Mouse (Mus musculus) left cerebral cortex, postnatal 4 days (tissue): ENCODE results near the gene Capn1. TPM values are rescaled to one million over a fixed set of nuclear protein-coding genes. Genes with fewer than 3 reads are reported as not detected.
A peak's percentile ranks its signal among the peaks of the same experiment; 100 is the strongest.

Source experiments
- DNase-seq: peaks from one replicate; pipeline ENCODE4 v3.0.0-alpha.2; 2022
- intact Hi-C: fragments of 180-260 bp; cut with DNase I; formaldehyde crosslinking; loops from one replicate; pipeline ENCODE4 v1.15.1; 2025
- total RNA-seq, 2 experiments: library from RNA; stranded (reverse); gene quantifications; 2 replicates each; pipeline ENCODE4 v1.2.3; 2021

Capn1 gene
- total RNA-seq, 2 experiments from 2014 or later: 12.1 to 14.2 TPM

DNA sequence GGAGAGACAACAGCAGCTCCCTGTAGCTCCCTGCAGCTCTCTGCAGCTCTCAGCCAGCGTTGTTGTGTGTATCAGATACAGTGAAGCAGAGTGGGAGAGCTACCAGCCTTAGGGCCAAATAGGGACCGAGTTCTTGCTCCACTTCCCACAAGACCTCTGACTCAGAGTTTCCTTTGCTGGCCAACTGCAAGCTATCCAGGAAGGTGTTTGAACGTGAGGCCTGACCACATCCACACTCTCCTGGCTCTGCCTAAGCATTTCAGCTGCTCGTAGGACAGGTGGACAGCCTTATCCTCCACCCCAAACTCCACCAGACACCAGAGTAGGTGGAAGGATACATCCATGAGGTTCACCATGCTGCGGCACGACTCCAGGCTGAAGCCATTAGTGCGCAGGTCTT, 23.7 kb downstream of the Capn1 start:
- intact Hi-C loops: no loop called here

DNA sequence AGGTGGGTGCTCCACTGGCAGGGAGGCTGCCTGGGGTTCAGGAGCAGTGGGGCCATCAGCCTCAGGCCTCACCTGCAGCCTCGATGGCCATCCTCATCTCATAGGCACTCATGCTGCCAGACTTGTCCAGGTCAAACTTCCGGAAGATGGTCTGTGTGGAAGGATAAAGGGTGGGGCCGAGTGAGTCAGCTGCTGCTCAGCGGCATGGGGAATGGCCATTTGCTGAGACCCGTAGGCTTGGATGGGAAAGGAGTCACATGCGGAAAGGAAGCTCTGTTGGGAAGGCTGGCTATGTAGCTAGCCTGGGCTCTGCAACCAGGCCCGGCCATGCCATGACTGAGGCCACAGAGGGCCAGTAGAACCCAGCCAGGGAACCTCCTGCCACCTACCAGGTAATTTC, 24.2 kb downstream of the Capn1 start:
- intact Hi-C loops: no loop called here
- DNase-seq: no peak

More for the DNA sequence above, 23.7 kb downstream of the Capn1 start:
- DNase-seq: no peak

DNA sequence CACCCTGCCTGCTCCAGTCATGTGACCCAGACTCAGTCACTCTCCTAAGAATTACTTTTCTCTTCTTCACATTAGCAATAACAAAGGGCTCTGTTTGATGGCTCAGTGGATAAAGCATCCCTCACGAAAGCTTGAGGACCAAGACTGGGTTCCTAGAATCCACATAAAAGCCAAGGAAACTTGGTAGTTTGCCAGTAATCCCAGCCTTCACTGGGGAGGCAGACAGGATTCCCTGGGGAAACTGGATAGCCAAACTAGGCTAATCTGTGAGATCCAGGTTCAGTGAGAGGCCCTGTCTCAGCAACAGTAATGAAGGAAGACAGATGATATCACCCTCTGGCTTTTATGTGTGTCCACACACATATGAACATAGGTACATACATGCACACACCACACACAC, 24.8 kb downstream of the Capn1 start:
- DNase-seq: no peak
- intact Hi-C loops: no loop called here

DNA sequence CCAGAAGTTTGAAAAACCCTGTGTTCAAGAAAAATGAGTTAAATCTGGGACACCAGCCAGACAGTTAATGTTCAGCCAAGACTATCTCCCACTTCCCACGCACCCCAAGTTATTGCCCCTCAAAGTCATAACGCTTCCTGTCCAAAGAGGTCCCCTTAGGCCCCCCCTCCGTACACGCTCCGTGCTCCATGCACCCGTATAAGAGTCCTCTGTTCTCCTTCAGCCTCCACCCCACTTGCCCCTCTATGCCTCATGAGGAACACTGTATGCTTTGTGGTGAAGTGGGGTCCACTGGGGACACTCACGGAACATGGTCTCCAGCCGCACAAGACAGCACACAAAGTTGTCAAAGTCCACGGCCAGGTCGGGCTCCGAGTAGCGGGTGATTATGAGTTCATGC, 25.7 kb downstream of the Capn1 start:
- DNase-seq: no peak
- intact Hi-C loops: no loop called here

DNA sequence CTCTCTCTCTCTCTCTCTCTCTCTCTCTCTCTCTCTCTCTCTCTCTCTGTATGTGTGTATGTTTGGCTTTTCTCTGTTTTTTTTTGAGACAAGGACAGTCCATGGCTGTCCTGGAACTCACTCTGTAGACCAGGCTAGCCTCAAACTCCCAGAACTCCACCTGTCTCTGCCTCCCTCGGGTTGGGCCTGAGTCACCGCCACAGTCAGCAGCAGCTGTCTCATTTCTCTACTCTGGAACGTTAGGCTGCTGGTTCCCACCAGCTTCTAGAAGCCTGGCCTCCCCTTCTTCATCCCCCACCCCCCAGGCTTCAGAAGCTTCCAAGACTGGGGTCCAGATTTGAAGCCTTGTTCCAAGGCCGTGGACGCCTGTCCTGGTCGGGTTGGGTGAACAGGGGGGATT, 26.1 kb downstream of the Capn1 start:
- intact Hi-C loops: no loop called here
- DNase-seq: no peak

DNA sequence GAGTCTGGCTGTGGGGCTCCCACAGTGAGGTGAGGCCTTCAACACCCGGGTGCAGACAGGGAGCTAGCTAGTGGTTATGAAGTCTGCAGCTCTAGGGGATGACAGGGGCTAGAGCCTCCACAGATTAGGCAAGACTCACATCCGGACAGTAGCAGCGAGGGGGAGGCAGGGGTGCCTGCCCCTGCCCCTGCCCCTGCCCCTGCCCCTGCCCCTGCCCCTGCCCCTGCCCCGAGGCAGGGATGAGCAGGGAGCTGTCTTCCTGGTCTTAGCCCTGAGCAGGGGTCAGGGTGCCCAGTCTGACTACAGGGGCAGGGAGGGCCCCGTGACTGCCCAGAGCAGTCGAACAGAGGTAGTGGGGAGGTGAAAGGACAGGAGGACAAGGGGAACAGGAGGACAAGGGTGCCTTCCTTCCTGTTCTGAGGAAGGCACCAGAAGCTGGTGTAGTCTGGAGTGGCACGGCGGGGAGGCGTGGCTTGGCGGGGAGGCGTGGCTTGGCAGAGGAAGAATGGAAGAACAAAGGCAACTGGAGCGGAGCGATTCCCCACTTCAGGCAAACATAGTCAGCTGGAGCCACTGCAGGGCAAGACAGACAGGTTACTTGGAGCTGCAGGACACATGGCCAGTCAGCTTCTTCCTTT, 26.8 kb downstream of the Capn1 start:
- peak; percentile 86 for DNase-seq
- intact Hi-C loops: no loop called here

DNA sequence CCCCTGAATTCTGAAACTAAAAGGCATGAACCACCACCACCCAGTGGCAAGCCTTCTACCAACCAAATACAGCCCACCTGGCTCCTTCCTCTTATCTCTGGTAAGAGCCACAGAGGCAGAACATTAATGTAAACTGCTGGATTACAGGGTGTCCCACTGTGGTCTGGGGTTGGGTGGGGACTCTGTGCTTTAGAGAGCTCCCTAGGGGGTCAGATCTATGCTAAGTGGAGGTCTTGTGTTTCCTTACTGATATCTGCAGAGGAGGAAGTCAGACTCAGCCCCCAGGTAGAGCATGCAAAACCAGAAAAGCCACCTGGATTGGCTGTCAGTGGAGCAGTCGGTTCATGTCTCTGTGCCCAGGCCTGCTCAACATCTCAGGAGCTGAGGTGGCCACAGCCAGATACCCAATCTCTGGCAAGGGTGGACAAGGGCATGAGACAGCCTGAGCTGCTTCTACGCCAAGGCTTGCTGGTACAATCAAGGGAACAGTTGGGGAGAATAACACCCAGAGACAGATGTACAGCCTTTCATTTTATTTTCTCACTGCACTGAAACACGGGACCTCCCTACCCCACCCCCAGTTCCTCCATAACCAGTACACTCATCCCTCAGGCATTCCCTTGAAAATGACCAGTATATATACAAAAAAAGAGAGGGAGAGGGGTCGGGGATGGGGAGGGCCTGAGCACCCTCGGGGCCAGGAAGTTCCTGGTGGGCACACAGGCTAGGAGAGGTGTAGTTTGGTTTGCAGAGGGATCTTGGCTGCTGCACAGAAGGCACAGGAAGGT, 27.5 kb downstream of the Capn1 start:
- DNase-seq: no peak
- intact Hi-C loops: no loop called here

DNA sequence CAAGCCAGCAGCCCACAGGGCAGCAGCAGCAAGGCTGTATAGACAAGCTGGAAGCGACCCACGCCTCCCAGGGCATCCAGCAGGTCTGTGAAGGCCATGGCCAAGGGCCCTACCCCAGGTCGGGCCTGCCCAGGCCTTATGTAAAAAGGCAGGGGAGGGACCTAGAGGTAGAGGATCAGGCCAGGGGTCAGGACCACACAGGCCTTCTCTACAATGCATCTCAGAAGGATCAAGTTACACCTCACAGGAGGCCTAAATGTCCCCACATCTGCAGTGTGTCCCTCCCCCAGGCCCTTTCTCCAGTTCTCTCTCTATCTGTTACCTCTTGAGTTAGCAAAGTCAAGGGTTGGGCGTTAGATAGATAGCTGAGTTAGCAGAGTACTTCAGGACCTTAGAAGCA, 29.7 kb downstream of the Capn1 start, which contains the start of gene Slc22a20:
Gene Slc22a20, minus strand, starts transcription at position 101 of the 400 bp plus-strand sequence.
- intact Hi-C loops: no loop called here
- DNase-seq: no peak

DNA sequence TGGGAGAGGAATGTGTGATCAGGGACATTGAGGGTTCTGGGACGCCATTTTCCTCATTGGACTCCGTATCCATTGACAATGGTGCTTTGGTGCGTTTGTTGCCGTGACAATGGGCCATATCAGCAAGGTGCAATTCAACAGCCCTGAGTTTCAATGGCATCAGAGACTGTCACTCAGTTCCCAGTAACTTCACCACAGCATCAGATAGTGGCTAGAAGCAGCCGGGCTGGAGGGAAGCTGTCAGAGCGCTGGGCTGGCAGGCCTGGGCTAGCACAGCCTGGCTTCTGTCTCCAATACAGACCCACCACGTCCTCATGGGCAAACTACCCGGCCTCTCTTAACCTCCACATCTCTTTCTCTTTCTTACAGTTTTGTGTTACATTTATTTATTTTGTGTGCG, 35.2 kb downstream of the Capn1 start:
- intact Hi-C loops: no loop called here
- DNase-seq: no peak

DNA sequence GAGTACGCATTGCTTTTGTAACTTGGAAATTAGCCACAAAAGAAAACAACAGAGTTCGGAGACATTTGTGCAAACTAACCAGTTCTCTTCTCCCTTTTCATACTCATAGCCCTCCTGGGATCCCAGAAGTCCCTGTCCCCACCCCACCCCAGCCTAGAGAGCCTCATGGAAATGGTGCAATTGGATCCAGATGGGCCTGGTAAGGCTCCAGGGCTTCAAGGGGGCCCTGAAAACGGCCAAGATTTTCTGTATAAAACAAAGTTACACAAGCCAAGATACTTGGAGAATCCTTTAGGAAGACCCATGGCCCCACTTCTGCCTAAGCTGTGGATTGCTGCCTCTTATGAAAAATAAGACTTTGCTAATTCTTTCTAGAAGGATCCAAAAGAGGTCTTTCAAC, 38.0 kb downstream of the Capn1 start:
- intact Hi-C loops: loop anchor here (5.0 kb wide), 1 partner anchor 40 kb away; the partner anchor contains the start of gene Capn1
- peak; percentile 55 for DNase-seq

DNA sequence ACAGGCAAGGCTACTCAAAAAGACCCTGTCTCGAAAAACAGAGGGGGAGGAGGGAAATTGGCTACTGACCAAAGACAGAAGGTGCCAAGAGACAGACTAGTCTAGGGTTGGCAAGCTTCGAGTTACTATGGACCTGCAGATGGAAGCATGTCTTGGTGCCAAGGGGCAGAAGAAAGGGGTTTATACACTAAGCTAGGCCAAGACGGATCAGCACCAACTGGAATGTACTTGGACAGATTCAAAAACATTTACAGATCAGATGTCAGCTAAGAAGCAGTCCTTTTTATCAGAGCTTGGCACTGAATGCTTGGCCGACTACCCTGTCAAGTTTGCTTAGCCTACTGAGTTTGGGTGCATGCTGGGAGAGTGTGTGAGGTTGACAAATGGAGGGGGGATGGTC, 40.0 kb downstream of the Capn1 start:
- intact Hi-C loops: loop anchor here (5.0 kb wide), 1 partner anchor 42 kb away; the partner anchor contains the start of gene Capn1
- DNase-seq: peak; percentile 91

DNA sequence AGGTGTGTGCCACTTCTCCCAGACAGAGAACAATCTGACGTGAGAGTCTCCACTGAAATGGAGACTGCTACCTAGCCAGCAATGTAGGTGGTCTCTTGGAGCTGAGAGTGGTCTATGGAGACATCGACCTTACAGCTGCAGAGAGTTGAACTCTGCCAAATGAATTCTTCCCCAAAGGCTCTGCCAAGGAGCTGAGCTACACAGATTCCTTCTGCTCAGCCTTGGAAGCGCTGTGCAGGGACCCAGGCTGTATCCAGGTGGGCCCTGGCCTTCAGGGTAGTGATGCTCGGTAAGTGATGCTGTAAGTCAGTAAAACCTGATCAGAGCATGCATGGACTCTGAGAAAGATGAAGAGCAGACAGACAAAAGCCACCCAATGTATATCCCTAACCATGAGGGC, 40.6 kb downstream of the Capn1 start:
- intact Hi-C loops: loop anchor here (5.0 kb wide), 1 partner anchor 42 kb away; the partner anchor contains the start of gene Capn1
- peak; percentile 51 for DNase-seq

DNA sequence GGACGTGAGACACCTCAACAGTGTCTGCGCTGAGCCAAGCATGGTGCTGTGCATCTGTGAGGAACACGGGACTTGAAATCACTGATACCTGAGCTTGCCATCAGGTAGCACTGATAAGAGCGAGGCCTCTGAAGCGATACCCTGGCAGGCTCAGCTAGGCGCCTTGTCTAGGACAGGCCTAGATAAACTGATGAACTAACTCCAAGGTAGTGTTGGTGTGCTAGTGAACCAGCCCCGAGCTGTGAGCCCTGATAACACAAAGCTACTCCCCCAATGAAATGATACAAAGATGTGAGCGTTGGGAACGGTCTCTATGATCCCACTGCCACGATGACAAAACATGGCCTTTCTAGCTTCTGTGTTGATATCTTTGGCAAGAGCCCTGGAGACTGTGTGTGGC, 48.0 kb downstream of the Capn1 start:
- intact Hi-C loops: loop anchor here (10.0 kb wide), 1 partner anchor 77 kb away; the partner anchor contains the start of gene Syvn1
- DNase-seq: no peak

DNA sequence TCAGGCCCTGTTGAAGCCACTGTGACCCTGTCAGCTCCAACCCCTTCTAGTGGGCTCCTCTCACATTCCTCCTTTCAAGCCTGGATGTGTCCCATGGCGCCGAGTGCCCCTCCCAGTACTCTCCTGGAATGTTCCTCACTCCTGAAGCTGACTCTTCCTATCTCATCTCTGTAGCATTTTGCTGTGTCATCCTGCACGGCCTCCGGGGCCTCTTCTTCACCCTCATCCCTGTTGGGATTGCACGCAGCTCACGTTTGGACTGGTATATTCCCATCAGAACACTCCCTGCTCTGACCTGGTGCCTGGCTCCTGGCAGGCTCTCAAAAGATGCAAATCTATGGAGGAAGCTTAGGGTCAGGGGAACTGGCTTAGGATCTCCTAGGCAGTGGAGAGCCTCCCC, 48.9 kb downstream of the Capn1 start:
- intact Hi-C loops: loop anchor here (10.0 kb wide), 1 partner anchor 78 kb away; the partner anchor contains the start of gene Syvn1

DNA sequence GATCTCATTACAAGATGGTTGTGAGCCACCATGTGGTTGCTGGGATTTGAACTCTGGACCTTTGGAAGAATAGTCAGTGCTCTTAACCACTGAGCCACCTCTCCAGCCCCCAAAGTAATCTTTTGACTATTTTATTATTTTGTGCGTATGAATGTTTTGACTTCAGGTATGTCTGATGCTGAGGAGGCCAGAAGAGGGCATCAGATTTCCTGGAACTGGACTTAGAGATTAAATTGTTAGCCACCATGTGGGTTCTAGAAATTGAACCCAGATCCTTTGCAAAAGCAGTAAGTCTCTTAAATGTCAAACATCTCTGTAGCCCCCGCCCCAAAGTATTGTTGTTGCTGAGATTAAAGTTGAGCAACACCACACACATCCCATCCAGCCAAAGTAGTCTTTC, 49.8 kb downstream of the Capn1 start:
- intact Hi-C loops: loop anchor here (10.0 kb wide), 1 partner anchor 79 kb away; the partner anchor contains the start of gene Syvn1
- no peak for DNase-seq

More for the DNA sequence above, 48.9 kb downstream of the Capn1 start:
- DNase-seq: no peak

DNA sequence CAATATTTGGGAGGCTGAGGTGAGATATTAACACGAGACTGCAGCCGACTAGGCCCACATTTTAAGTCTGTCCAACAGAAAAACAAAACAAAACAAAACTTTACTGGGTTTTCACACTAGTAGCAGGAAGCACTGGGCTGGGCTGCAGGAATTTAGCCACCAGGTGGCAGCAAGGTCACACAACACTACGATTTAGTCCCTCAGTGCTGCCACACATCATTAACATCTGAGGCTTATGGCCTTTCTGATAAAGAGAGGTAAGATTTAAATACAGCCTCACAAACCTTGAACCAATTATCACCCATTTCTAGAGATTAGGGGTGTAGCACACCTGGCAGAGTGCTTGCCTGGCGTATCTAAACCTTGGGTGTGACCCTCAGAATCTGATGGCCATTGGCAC, 50.4 kb downstream of the Capn1 start:
- DNase-seq: peak; percentile 81
- intact Hi-C loops: loop anchor here (10.0 kb wide), 1 partner anchor 80 kb away; the partner anchor contains the start of gene Syvn1

DNA sequence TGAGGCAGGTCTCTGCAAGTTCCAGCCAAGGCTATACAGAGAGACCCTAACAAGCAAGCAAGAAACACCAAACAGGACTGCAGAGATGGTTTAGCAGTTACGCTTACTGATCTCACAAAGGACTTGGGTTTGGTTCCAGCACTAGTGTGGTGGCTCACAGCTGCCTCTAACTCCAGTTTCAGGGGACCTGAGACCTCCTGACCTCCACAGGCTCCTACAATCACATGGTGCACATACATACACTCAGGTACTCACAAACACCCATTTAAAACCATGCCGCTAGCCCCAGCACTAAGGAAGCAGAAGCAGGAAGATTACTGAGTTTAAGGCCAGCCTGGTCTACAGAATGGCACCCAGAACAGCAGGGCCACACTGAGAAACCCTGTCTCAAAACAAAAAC, 50.9 kb downstream of the Capn1 start:
- intact Hi-C loops: loop anchor here (10.0 kb wide), 1 partner anchor 80 kb away; the partner anchor contains the start of gene Syvn1
- DNase-seq: no peak

DNA sequence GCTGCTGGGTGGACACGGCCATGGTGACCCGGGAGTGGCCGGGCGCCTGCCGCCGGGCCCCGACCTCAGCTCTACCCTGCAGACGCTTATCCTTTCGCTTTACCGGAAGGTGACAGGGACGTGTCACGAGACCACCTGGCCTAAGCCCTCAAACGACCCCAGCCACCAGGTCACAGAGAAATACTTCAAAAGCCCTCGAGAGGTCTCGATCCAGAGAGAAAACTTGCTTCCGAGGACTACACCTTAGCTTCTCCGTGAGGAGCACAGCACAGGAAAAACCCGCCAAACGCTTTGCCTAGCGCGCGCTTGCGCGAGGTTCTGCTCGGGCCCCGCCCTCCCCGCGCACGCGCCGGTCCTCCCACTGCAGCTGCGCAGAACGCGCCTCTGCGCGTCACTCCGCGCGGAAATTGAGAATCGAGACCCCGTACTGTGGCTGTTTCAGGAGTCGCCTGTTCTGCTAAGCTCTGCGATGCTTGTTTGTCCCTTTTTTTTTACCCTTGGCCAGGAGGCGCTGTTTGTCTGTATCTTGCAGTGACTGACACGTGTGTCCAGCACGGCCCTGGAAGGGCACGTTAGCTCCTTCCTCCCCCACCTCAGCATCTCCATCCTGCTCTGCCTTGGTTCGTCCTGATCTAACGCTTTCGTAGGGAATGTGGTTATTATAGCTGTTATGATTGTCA, 51.7 kb downstream of the Capn1 start, which contains the start of gene Pola2:
Gene Pola2, minus strand, starts transcription at position 320 of the 680 bp plus-strand sequence.
- peak; percentile 90 for DNase-seq
- intact Hi-C loops: loop anchor here (10.0 kb wide), 1 partner anchor 81 kb away; the partner anchor contains the start of gene Syvn1

DNA sequence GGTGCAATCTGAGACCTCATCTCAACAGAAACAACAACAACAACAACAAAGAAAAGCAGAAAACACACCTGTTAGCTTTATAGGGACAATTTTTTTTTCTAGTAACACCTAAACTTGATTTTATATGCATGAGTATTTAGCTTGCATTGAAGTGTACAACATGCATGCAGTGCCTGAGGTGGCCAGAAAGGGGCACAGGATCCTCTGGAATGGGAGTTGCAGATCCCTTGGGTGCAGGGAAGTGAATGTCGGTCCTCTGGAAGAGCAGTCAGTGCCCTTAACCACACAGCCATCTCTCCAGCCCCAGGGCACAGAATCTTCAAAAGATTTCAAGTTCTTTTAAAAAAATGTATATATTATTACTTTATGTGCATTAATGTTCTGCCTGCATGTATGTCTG, 53.0 kb downstream of the Capn1 start:
- DNase-seq: no peak
- intact Hi-C loops: loop anchor here (10.0 kb wide), 1 partner anchor 82 kb away; the partner anchor contains the start of gene Syvn1

DNA sequence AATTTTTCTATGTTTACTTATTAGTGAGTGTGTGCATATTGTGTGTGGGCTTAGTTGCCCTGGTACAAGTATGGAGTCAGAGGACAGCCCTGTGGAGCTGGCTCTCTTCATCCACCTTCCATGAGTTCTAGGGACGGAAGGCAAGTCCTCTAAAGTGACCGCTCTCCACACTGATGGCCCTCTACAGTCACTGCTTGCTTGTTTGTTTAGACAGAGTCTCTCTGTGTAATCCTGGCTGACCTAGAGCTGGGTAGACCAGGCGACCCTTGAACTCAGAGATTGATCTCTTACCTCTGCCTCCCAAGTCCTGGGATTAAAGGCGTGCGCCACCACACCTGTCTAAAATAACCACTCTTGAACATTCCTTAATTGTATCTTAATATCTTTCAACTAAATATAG, 58.3 kb downstream of the Capn1 start:
- DNase-seq: no peak
- intact Hi-C loops: loop anchor here (5.0 kb wide), 1 partner anchor 35 kb away; the partner anchor contains the start of gene Cdc42ep2

DNA sequence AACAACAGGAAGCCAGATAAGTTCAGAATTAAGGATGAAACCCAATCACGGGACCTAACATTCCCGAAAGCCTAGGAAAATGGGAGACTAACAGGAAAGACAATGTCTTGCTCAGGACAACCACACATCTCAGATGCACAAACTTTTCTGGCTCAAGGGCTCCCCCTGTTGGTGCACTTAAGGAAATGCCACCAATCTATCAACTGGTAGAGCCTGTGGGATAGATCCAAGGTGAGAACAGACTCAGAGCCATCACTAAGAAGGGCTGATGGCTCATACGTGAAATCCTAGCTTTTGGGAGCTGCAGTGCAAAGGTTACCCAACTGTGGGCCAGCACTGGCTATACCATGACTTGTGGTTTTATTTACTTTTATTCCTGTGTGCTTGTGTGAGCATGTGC, 59.0 kb downstream of the Capn1 start:
- intact Hi-C loops: loop anchor here (5.0 kb wide), 1 partner anchor 34 kb away; the partner anchor contains the start of gene Cdc42ep2
- peak; percentile 80 for DNase-seq
